Mouse (Mus musculus): Measurements from ENCODE around the gene Cavin1.
"Not testable (repeated sequence)": the region's sequence is repeated elsewhere in the genome, so short reads cannot be mapped to it uniquely, and the experiment has no call there.

Cavin1 gene

GRCm38 (mm10) chr11:100970557-100970937 is at the start of gene Cavin1:
Gene Cavin1, minus strand, starts transcription at chr11:100970887.
- in situ Hi-C loops (cut with MboI; ENCODE audit: low pct_unique_long_range_greater_than_20kb in 1 of 2, low sequenced_read_pairs in 2 of 2, unreplicated experiment in 1 of 2): no loop called here

- in situ Hi-C loops (cut with MboI; ENCODE audit: low pct_unique_long_range_greater_than_20kb in 1 of 2, low sequenced_read_pairs in 2 of 2, unreplicated experiment in 1 of 2): no loop called here
Measured at GRCm38 (mm10) chr11:101011641-101012040, 41.0 kb upstream of the Cavin1 start.

GRCm38 (mm10) chr11:101009888-101010784 is 39.4 kb upstream of the Cavin1 start:
- in situ Hi-C loops (cut with MboI; ENCODE audit: low pct_unique_long_range_greater_than_20kb in 1 of 2, low sequenced_read_pairs in 2 of 2, unreplicated experiment in 1 of 2): no loop called here

- in situ Hi-C loops (cut with MboI; ENCODE audit: low pct_unique_long_range_greater_than_20kb in 1 of 2, low sequenced_read_pairs in 2 of 2, unreplicated experiment in 1 of 2): no loop called here
Measured at GRCm38 (mm10) chr11:101009046-101009887, 38.6 kb upstream of the Cavin1 start, which contains the start of gene Atp6v0a1. Gene Atp6v0a1, plus strand, starts transcription at chr11:101009452.

- in situ Hi-C loops (cut with MboI; ENCODE audit: low pct_unique_long_range_greater_than_20kb in 1 of 2, low sequenced_read_pairs in 2 of 2, unreplicated experiment in 1 of 2): no loop called here
Measured at GRCm38 (mm10) chr11:101008206-101009045, 37.7 kb upstream of the Cavin1 start.

- in situ Hi-C loops (cut with MboI; ENCODE audit: low pct_unique_long_range_greater_than_20kb in 1 of 2, low sequenced_read_pairs in 2 of 2, unreplicated experiment in 1 of 2): no loop called here
Measured at GRCm38 (mm10) chr11:101003025-101003685, 32.5 kb upstream of the Cavin1 start.

GRCm38 (mm10) chr11:101001875-101002552 is 31.3 kb upstream of the Cavin1 start:
- in situ Hi-C loops (cut with MboI; ENCODE audit: low pct_unique_long_range_greater_than_20kb in 1 of 2, low sequenced_read_pairs in 2 of 2, unreplicated experiment in 1 of 2): not testable (repeated sequence)

GRCm38 (mm10) chr11:100999254-100999653 is 28.6 kb upstream of the Cavin1 start:
- in situ Hi-C loops (cut with MboI; ENCODE audit: low pct_unique_long_range_greater_than_20kb in 1 of 2, low sequenced_read_pairs in 2 of 2, unreplicated experiment in 1 of 2): no loop called here

- in situ Hi-C loops (cut with MboI; ENCODE audit: low pct_unique_long_range_greater_than_20kb in 1 of 2, low sequenced_read_pairs in 2 of 2, unreplicated experiment in 1 of 2): no loop called here
Measured at GRCm38 (mm10) chr11:100998836-100999235, 28.1 kb upstream of the Cavin1 start.

GRCm38 (mm10) chr11:100996501-100996900 is 25.8 kb upstream of the Cavin1 start:
- in situ Hi-C loops (cut with MboI; ENCODE audit: low pct_unique_long_range_greater_than_20kb in 1 of 2, low sequenced_read_pairs in 2 of 2, unreplicated experiment in 1 of 2): no loop called here

- in situ Hi-C loops (cut with MboI; ENCODE audit: low pct_unique_long_range_greater_than_20kb in 1 of 2, low sequenced_read_pairs in 2 of 2, unreplicated experiment in 1 of 2): no loop called here
Measured at GRCm38 (mm10) chr11:100994655-100995054, 24.0 kb upstream of the Cavin1 start.

- in situ Hi-C loops (cut with MboI; ENCODE audit: low pct_unique_long_range_greater_than_20kb in 1 of 2, low sequenced_read_pairs in 2 of 2, unreplicated experiment in 1 of 2): no loop called here
Measured at GRCm38 (mm10) chr11:100994233-100994632, 23.5 kb upstream of the Cavin1 start.

GRCm38 (mm10) chr11:100993437-100993836 is 22.8 kb upstream of the Cavin1 start:
- in situ Hi-C loops (cut with MboI; ENCODE audit: low pct_unique_long_range_greater_than_20kb in 1 of 2, low sequenced_read_pairs in 2 of 2, unreplicated experiment in 1 of 2): no loop called here

GRCm38 (mm10) chr11:100991027-100991534 is 20.4 kb upstream of the Cavin1 start:
- in situ Hi-C loops (cut with MboI; ENCODE audit: low pct_unique_long_range_greater_than_20kb in 1 of 2, low sequenced_read_pairs in 2 of 2, unreplicated experiment in 1 of 2): no loop called here

- in situ Hi-C loops (cut with MboI; ENCODE audit: low pct_unique_long_range_greater_than_20kb in 1 of 2, low sequenced_read_pairs in 2 of 2, unreplicated experiment in 1 of 2): no loop called here
Measured at GRCm38 (mm10) chr11:100989666-100990065, 19.0 kb upstream of the Cavin1 start.

- in situ Hi-C loops (cut with MboI; ENCODE audit: low pct_unique_long_range_greater_than_20kb in 1 of 2, low sequenced_read_pairs in 2 of 2, unreplicated experiment in 1 of 2): no loop called here
Measured at GRCm38 (mm10) chr11:100988674-100989073, 18.0 kb upstream of the Cavin1 start.

GRCm38 (mm10) chr11:100985607-100986006 is 14.9 kb upstream of the Cavin1 start:
- in situ Hi-C loops (cut with MboI; ENCODE audit: low pct_unique_long_range_greater_than_20kb in 1 of 2, low sequenced_read_pairs in 2 of 2, unreplicated experiment in 1 of 2): no loop called here
